Mouse (Mus musculus): ENCODE results near the gene Cyp2c23. TPM values are rescaled to one million over a fixed set of nuclear protein-coding genes. Genes with fewer than 3 reads are reported as not detected.

The Cyp2c23 gene
- polyA plus RNA-seq, 1 experiment from 2014 or later: 0.31 TPM

DNA sequence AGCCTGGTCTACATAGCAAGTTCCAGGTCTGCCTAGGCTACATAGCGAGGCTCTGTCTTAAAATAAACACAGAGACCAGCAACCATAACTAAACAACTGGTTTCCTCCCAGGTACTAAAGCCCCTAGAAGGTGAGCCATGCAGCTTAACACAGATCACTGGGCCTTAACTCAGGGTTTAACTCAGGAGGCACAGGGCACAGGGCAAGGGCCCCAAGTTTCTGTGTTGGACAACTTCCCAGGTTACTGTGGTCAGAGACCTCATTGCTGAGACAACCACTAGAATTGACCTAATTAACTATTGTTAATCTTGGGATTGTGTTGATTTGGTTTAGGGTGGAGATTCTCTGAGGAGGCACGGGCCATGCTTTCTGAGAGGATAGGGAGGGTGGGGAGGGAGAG lies 62.5 kb downstream of the Cyp2c23 start:
- Histone ChIP-seq H3K4me1 (replicated peaks) (no peaks in the 10 kb centered on the region), H3K27ac (no peak overlapping the region), H3K9ac (replicated peaks) (no peak overlapping the region), H3K4me3 (replicated peaks) (no peak overlapping the region), H3K4me2 (no peak overlapping the region), H3K27me3 (no peaks in the 10 kb centered on the region), H3K36me3 (no peaks in the 10 kb centered on the region), H3K9me3 (no peaks in the 10 kb centered on the region)
- WGBS: 83% methylated on average over 2 of the region's 2 CpGs
- no peak for ATAC-seq (ENCODE audit: insufficient number of reproducible peaks, insufficient read depth, low FRiP score, low TSS enrichment, low read depth)

DNA sequence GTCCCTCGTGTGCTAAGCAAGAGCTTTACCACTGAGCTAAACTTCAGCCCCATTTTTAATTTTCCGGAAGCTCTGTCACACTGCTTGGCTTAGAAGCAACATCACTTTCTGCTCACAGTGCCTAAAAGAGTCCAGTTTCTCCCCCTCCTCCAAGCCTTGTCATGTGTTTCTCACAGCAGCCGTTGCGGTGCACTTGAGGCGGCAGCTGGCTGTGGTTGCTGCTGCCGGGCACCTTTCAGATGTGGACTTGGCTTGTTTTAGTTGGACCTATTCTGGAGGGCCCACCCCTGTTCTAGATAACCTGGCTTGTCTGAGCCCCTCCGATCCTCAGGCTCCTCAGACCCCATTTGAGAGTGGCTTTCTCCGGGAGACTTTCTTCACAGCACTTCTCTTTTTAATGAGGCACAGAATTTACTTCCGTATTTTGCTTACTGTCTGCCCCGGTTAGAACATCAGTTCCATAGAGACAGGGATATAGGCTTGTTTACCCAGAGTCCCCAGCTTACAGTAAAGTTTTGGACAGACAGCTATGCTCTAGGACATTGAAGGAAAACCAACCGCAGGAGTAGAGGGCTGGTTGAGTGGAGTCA lies 63.4 kb downstream of the Cyp2c23 start:
- Histone ChIP-seq H3K4me2 (no peak overlapping the region), H3K4me3 (replicated peaks) (no peak overlapping the region), H3K9me3 (0 out of 2 replicates have a peak, but pooled peaks cover 3% of the 10 kb centered on the region), H3K27me3 (no peaks in the 10 kb centered on the region), H3K4me1 (replicated peaks) (no peaks in the 10 kb centered on the region), H3K9ac (replicated peaks) (no peak overlapping the region), H3K27ac (no peak overlapping the region), H3K36me3 (no peaks in the 10 kb centered on the region)
- WGBS: 80% methylated on average over 11 of the region's 11 CpGs
- ATAC-seq (ENCODE audit: insufficient number of reproducible peaks, insufficient read depth, low FRiP score, low TSS enrichment, low read depth): no peak

GRCm38 (mm10) chr19:43962795-43963194 lies 66.2 kb downstream of the Cyp2c23 start:
- Histone ChIP-seq H3K27ac (no peak overlapping the region), H3K9ac (replicated peaks) (no peak overlapping the region), H3K4me1 (replicated peaks) (peaks cover 5% of the 10 kb centered on the region), H3K27me3 (no peaks in the 10 kb centered on the region), H3K36me3 (no peaks in the 10 kb centered on the region), H3K4me2 (no peak overlapping the region), H3K4me3 (replicated peaks) (no peak overlapping the region), H3K9me3 (0 out of 2 replicates have a peak, but pooled peaks cover 3% of the 10 kb centered on the region)
- 67% methylated on average over 9 of the region's 9 CpGs for WGBS
- no peak for ATAC-seq (ENCODE audit: insufficient number of reproducible peaks, insufficient read depth, low FRiP score, low TSS enrichment, low read depth)

DNA sequence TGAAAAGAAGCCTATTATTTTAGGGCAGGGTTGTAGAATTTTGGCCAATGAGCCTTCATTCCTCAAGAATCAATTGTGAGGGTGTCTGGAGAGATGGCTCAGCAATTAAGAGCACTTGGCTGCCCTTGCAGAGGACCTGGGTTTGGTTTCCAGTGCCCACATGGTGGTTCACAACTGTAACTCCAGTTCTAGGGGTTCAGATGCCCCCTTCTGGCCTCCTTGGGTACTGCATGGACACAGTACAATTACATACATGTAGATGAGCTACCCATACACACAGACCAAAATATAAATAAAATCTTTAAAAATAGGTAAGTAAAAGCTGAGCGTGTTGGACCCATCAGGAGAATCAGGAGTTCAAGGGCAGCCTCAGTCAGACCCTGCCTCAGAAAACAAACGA lies 67.8 kb downstream of the Cyp2c23 start:
- Histone ChIP-seq H3K9me3 (0 out of 2 replicates have a peak, but pooled peaks cover 3% of the 10 kb centered on the region), H3K4me1 (replicated peaks) (peaks cover 9% of the 10 kb centered on the region), H3K4me2 (no peak overlapping the region), H3K9ac (replicated peaks) (no peak overlapping the region), H3K36me3 (no peaks in the 10 kb centered on the region), H3K27ac (no peak overlapping the region), H3K27me3 (no peaks in the 10 kb centered on the region), H3K4me3 (replicated peaks) (no peak overlapping the region)
- no peak for ATAC-seq (ENCODE audit: insufficient number of reproducible peaks, insufficient read depth, low FRiP score, low TSS enrichment, low read depth)
- WGBS: 74% methylated on average over 2 of the region's 2 CpGs

- 88% methylated on average over 11 of the region's 11 CpGs for WGBS
These were observed 69.0 kb downstream of the Cyp2c23 start for GRCm38 (mm10) chr19:43960014-43960413.

GRCm38 (mm10) chr19:43959162-43959561 lies 69.8 kb downstream of the Cyp2c23 start:
- ATAC-seq (ENCODE audit: insufficient number of reproducible peaks, insufficient read depth, low FRiP score, low TSS enrichment, low read depth): no peak
- H3K27me3 ChIP-seq: no peaks in the 10 kb centered on the region
- H3K36me3 ChIP-seq: no peaks in the 10 kb centered on the region
- 0 out of 2 replicates have a peak, but pooled peaks cover 3% of the 10 kb centered on the region for H3K9me3 ChIP-seq
- no peak overlapping the region for H3K27ac ChIP-seq
- 34% methylated on average over 2 of the region's 2 CpGs for WGBS
- H3K4me1 ChIP-seq (replicated peaks): peaks cover 9% of the 10 kb centered on the region
- H3K4me3 ChIP-seq (replicated peaks): no peak overlapping the region
- H3K4me2 ChIP-seq: no peak overlapping the region
- H3K9ac ChIP-seq (replicated peaks): no peak overlapping the region

More at GRCm38 (mm10) chr19:43960014-43960413, 69.0 kb downstream of the Cyp2c23 start:
- peaks cover 9% of the 10 kb centered on the region for H3K4me1 ChIP-seq (replicated peaks)
- H3K9me3 ChIP-seq: 0 out of 2 replicates have a peak, but pooled peaks cover 3% of the 10 kb centered on the region
- no peak for ATAC-seq (ENCODE audit: insufficient number of reproducible peaks, insufficient read depth, low FRiP score, low TSS enrichment, low read depth)
- no peak overlapping the region for H3K9ac ChIP-seq (replicated peaks)
- H3K4me2 ChIP-seq: no peak overlapping the region
- H3K27ac ChIP-seq: no peak overlapping the region
- no peak overlapping the region for H3K4me3 ChIP-seq (replicated peaks)
- H3K27me3 ChIP-seq: no peaks in the 10 kb centered on the region
- H3K36me3 ChIP-seq: no peaks in the 10 kb centered on the region

DNA sequence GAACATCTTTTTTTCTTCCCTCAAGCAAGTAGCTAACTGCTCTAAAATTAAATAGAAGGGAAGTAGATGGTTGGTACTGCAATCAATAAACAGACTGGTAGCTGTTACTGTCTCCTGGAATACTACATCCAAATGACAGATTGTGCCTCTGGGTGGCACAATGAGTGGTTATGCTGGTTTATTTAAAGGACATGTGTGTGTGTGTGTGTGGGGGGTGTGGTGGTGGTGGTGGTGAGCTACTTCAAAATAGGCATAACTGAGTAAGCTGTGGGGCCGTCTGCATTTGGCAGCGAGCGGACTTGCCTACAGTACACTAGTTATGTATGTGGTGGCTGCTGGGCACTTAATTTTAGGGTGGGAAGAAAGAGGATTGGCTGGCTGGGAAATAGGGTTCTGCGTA lies 71.1 kb downstream of the Cyp2c23 start:
- no peak overlapping the region for H3K9ac ChIP-seq (replicated peaks)
- no peak overlapping the region for H3K4me3 ChIP-seq (replicated peaks)
- 0 out of 2 replicates have a peak, but pooled peaks cover 3% of the 10 kb centered on the region for H3K9me3 ChIP-seq
- no peak for ATAC-seq (ENCODE audit: insufficient number of reproducible peaks, insufficient read depth, low FRiP score, low TSS enrichment, low read depth)
- peaks cover 15% of the 10 kb centered on the region for H3K4me1 ChIP-seq (replicated peaks)
- no peaks in the 10 kb centered on the region for H3K27me3 ChIP-seq
- H3K4me2 ChIP-seq: peak overlapping the region; percentile 10; the same call in 1 of the 2 replicates
- H3K36me3 ChIP-seq: no peaks in the 10 kb centered on the region
- 81% methylated on average over 4 of the region's 4 CpGs for WGBS
- peak overlapping the region; percentile 17; the same call in 1 of the 2 replicates for H3K27ac ChIP-seq

- Histone ChIP-seq H3K27me3 (no peaks in the 10 kb centered on the region), H3K36me3 (no peaks in the 10 kb centered on the region), H3K4me2 (peak overlapping the region; percentile 10; the same call in 1 of the 2 replicates), H3K9ac (replicated peaks) (no peak overlapping the region), H3K4me1 (replicated peaks) (peaks cover 15% of the 10 kb centered on the region), H3K27ac (no peak overlapping the region), H3K9me3 (0 out of 2 replicates have a peak, but pooled peaks cover 3% of the 10 kb centered on the region), H3K4me3 (replicated peaks) (no peak overlapping the region)
- 10% methylated on average over 4 of the region's 4 CpGs for WGBS
- no peak for ATAC-seq (ENCODE audit: insufficient number of reproducible peaks, insufficient read depth, low FRiP score, low TSS enrichment, low read depth)
These were observed 71.6 kb downstream of the Cyp2c23 start for GRCm38 (mm10) chr19:43957402-43957801.

GRCm38 (mm10) chr19:43955266-43955665 lies 73.7 kb downstream of the Cyp2c23 start:
- H3K4me3 ChIP-seq (replicated peaks): no peak overlapping the region
- no peak overlapping the region for H3K9ac ChIP-seq (replicated peaks)
- 80% methylated on average over 5 of the region's 5 CpGs for WGBS
- H3K27ac ChIP-seq: no peak overlapping the region
- peaks cover 15% of the 10 kb centered on the region for H3K4me1 ChIP-seq (replicated peaks)
- no peak for ATAC-seq (ENCODE audit: insufficient number of reproducible peaks, insufficient read depth, low FRiP score, low TSS enrichment, low read depth)
- H3K36me3 ChIP-seq: no peaks in the 10 kb centered on the region
- no peak overlapping the region for H3K4me2 ChIP-seq
- no peaks in the 10 kb centered on the region for H3K9me3 ChIP-seq
- no peaks in the 10 kb centered on the region for H3K27me3 ChIP-seq

Other genes starting within 250 kb of the Cyp2c23 start
- gene Abcc2, start 247.0 kb downstream of the Cyp2c23 start, polyA plus RNA-seq (2016; fragmentation: Nextera tagmentation; extraction: Ambion mirVana): not detected in 2 replicates
- 28.7 and 29.3 TPM in 2 replicates for gene Dnmbp, start 89.0 kb downstream of the Cyp2c23 start, polyA plus RNA-seq (2016; fragmentation: Nextera tagmentation; extraction: Ambion mirVana)
- 0.15 TPM in 1 of 2 replicates, not detected in the other for gene Cpn1, start 42.7 kb downstream of the Cyp2c23 start, polyA plus RNA-seq (2016; fragmentation: Nextera tagmentation; extraction: Ambion mirVana)
- gene Erlin1, start 40.6 kb upstream of the Cyp2c23 start, polyA plus RNA-seq (2016; fragmentation: Nextera tagmentation; extraction: Ambion mirVana): 29.5 and 31.7 TPM in 2 replicates
- gene Chuk, start 78.3 kb upstream of the Cyp2c23 start, polyA plus RNA-seq (2016; fragmentation: Nextera tagmentation; extraction: Ambion mirVana): 55.2 and 56.6 TPM in 2 replicates
- gene Cwf19l1, start 106.7 kb upstream of the Cyp2c23 start, polyA plus RNA-seq (2016; fragmentation: Nextera tagmentation; extraction: Ambion mirVana): 38.3 and 39.0 TPM in 2 replicates
- gene Bloc1s2, start 117.2 kb upstream of the Cyp2c23 start, polyA plus RNA-seq (2016; fragmentation: Nextera tagmentation; extraction: Ambion mirVana): 105 and 108 TPM in 2 replicates
- gene Pkd2l1, start 163.2 kb upstream of the Cyp2c23 start, polyA plus RNA-seq (2016; fragmentation: Nextera tagmentation; extraction: Ambion mirVana): 0.08 TPM in 1 of 2 replicates, not detected in the other
- not detected in 2 replicates for gene Scd3, start 174.1 kb upstream of the Cyp2c23 start, polyA plus RNA-seq (2016; fragmentation: Nextera tagmentation; extraction: Ambion mirVana)

Measured in limb, embryonic 12.5 days (tissue).